Mouse (Mus musculus) heart, postnatal 0 days (tissue): ENCODE data around the gene Immp1l. TPM values are rescaled to one million over a fixed set of nuclear protein-coding genes. Genes with fewer than 3 reads are reported as not detected.

Experiments used
- ATAC-seq: fragments of 200-750 bp; cut with Nextera tagmentation; 2 replicates; pipeline ENCODE4 v1.8.0; 2017; ENCODE audit warnings: low read depth, moderate number of reproducible peaks, moderate library complexity; ENCODE audit not compliant: insufficient read depth
- DNase-seq: peaks from one replicate; pipeline ENCODE4 v3.0.0-alpha.2; 2016; ENCODE audit warnings: low spot score
- H3K27ac ChIP-seq: fragments of 300-500 bp; sonication (generic); 2 replicates; pipeline ENCODE4 v1.5.1; 2014; ENCODE audit warnings: low read depth, mild to moderate bottlenecking
- H3K27me3 ChIP-seq: fragments of 300-500 bp; sonication (generic); 2 replicates; pipeline ENCODE4 v1.6.1; 2014; ENCODE audit warnings: low read length, mixed read lengths; ENCODE audit not compliant: control insufficient read depth, insufficient read depth
- H3K36me3 ChIP-seq: fragments of 300-500 bp; sonication (generic); replicated peaks from 2 replicates; pipeline ENCODE4 v1.6.1; 2014; ENCODE audit warnings: low read length, mixed read lengths; ENCODE audit not compliant: control insufficient read depth, insufficient read depth
- H3K4me1 ChIP-seq: fragments of 300-500 bp; sonication (generic); 2 replicates; pipeline ENCODE4 v1.6.1; 2014; ENCODE audit warnings: antibody characterized with exemption; ENCODE audit not compliant: control insufficient read depth, insufficient read depth
- H3K4me2 ChIP-seq: fragments of 300-500 bp; sonication (generic); 2 replicates; pipeline ENCODE4 v1.6.1; 2014; ENCODE audit warnings: low read depth, mild to moderate bottlenecking, low read length, moderate library complexity
- H3K4me3 ChIP-seq: fragments of 300-500 bp; sonication (generic); 2 replicates; pipeline ENCODE4 v1.5.1; 2014; ENCODE audit warnings: low read depth, low read length
- H3K9ac ChIP-seq: fragments of 300-500 bp; sonication (generic); replicated peaks from 2 replicates; pipeline ENCODE4 v1.6.1; 2014; ENCODE audit warnings: low read depth, low read length, mixed read lengths
- H3K9me3 ChIP-seq: fragments of 300-500 bp; sonication (generic); replicated peaks from 2 replicates; pipeline ENCODE4 v1.6.1; 2016; ENCODE audit warnings: low read length; ENCODE audit not compliant: control insufficient read depth
- CTCF ChIP-seq: IDR thresholded peaks from 2 replicates; pipeline ENCODE4 v1.5.1; 2016; ENCODE audit warnings: antibody characterized with exemption, control low read depth, low read depth
- EP300 ChIP-seq: IDR thresholded peaks from 2 replicates; pipeline ENCODE4 v1.6.1; 2016; ENCODE audit warnings: antibody characterized with exemption, low read depth
- WGBS: fragments of 180-500 bp; shearing (Covaris S2); extraction: QIAGEN DNeasy Blood & Tissue Kit; methylation state at CpG from one replicate; pipeline ENCODE4 v1.1.7; 2014; 5-methylcytosine and 5-hydroxymethylcytosine counted together
- polyA plus RNA-seq: library from polyadenylated mRNA; unstranded; fragments of >200 nt; fragmentation: Nextera tagmentation; extraction: Ambion mirVana; gene quantifications from 2 replicates; pipeline ENCODE4 v1.2.1, GENCODE M21; 2015
- total RNA-seq: library from RNA; depleted of rRNA; stranded (reverse); fragments of >200 nt; gene quantifications from 2 replicates; pipeline ENCODE4 v1.2.3, GENCODE M21; 2014; ENCODE audit warnings: low replicate concordance; rRNA removed

Gene Immp1l
- total RNA-seq (65.5 and 95.7 TPM in 2 replicates), polyA plus RNA-seq (167 and 184 TPM in 2 replicates)

- Histone ChIP-seq H3K9me3 (no peaks in the 10 kb centered on the region), H3K27me3 (no peaks in the 10 kb centered on the region), H3K4me1 (peaks cover 3% of the 10 kb centered on the region; the same call in 1 of the 2 replicates), H3K4me3 (peak within 1 kb of the TSS; percentile 84), H3K4me2 (peak within 1 kb of the TSS; percentile 89), H3K36me3 (no peaks in the 10 kb centered on the region; the same call in 1 of the 2 replicates), H3K9ac (peak within 1 kb of the TSS; percentile 83), H3K27ac (peak within 1 kb of the TSS; percentile 72)
- ATAC-seq: peak; percentile 99
- under 1% methylated on average over 39 of the region's 39 CpGs for WGBS
- no peak for TF ChIP-seq CTCF
- TF ChIP-seq EP300: no peak
- DNase-seq: peak; percentile 96
Measured at GRCm38 (mm10) chr2:105903896-105904756, at the start of gene Immp1l, which contains the start of gene Elp4. Gene Immp1l, plus strand, starts transcription at chr2:105904638. Gene Elp4, minus strand, starts transcription at chr2:105904564.

- Histone ChIP-seq H3K36me3 (no peaks in the 10 kb centered on the region), H3K4me1 (no peaks in the 10 kb centered on the region), H3K9me3 (no peaks in the 10 kb centered on the region), H3K27ac (no peak overlapping the region), H3K4me2 (no peak overlapping the region), H3K4me3 (no peak overlapping the region), H3K9ac (no peak overlapping the region), H3K27me3 (no peaks in the 10 kb centered on the region)
- 47% methylated on average over 2 of the region's 2 CpGs for WGBS
- TF ChIP-seq EP300 (no peak), CTCF (no peak)
- ATAC-seq (no peak), DNase-seq (no peak)
Measured at GRCm38 (mm10) chr2:105854740-105855139, 49.7 kb upstream of the Immp1l start.

GRCm38 (mm10) chr2:105873403-105873802 is 31.0 kb upstream of the Immp1l start:
- ATAC-seq: no peak
- H3K36me3 ChIP-seq: no peaks in the 10 kb centered on the region

GRCm38 (mm10) chr2:105890816-105891215 is 13.6 kb upstream of the Immp1l start:
- no peak for ATAC-seq
- no peak for TF ChIP-seq EP300
- H3K27ac ChIP-seq: no peak overlapping the region
- H3K27me3 ChIP-seq: no peaks in the 10 kb centered on the region
- no peaks in the 10 kb centered on the region for H3K4me1 ChIP-seq
- H3K4me2 ChIP-seq: no peak overlapping the region
- 0 out of 2 replicates have a peak, but pooled peaks cover 6% of the 10 kb centered on the region for H3K36me3 ChIP-seq
- no peak overlapping the region for H3K4me3 ChIP-seq
- H3K9ac ChIP-seq: no peak overlapping the region
- DNase-seq: no peak
- H3K9me3 ChIP-seq: no peaks in the 10 kb centered on the region

More at GRCm38 (mm10) chr2:105873403-105873802, 31.0 kb upstream of the Immp1l start:
- Histone ChIP-seq H3K27ac (no peak overlapping the region), H3K9ac (no peak overlapping the region), H3K4me3 (no peak overlapping the region), H3K9me3 (no peaks in the 10 kb centered on the region), H3K4me1 (no peaks in the 10 kb centered on the region), H3K27me3 (no peaks in the 10 kb centered on the region), H3K4me2 (no peak overlapping the region)
- DNase-seq: no peak
- TF ChIP-seq EP300 (no peak), CTCF (no peak)
- WGBS: 86% methylated on average over 1 of the region's 1 CpGs

GRCm38 (mm10) chr2:105904757-105905146 is 314 bp downstream of the Immp1l start:
- Histone ChIP-seq H3K4me3 (peak overlapping the region; percentile 84), H3K9me3 (no peaks in the 10 kb centered on the region), H3K4me2 (peak overlapping the region; percentile 89), H3K4me1 (peaks cover 3% of the 10 kb centered on the region; the same call in 1 of the 2 replicates), H3K36me3 (peaks cover 3% of the 10 kb centered on the region; the same call in 1 of the 2 replicates), H3K27me3 (no peaks in the 10 kb centered on the region), H3K9ac (peak overlapping the region; percentile 83), H3K27ac (peak overlapping the region; percentile 72)
- WGBS: 0% methylated on average over 12 of the region's 12 CpGs
- ATAC-seq (peak; percentile 36), DNase-seq (no peak)
- TF ChIP-seq CTCF (no peak), EP300 (no peak)
